Mouse (Mus musculus) testis, adult 2 months (tissue): ENCODE results near the gene Ppfia3. TPM values are rescaled to one million over a fixed set of nuclear protein-coding genes. Genes with fewer than 3 reads are reported as not detected.
A peak's percentile ranks its signal among the peaks of the same experiment; 100 is the strongest.

Experiments
- H3K27ac ChIP-seq: fragments of 200-500 bp; 2 replicates; pipeline ENCODE4 v1.5.1; 2012; ENCODE audit warnings: low read depth, low read length; ENCODE audit not compliant: control insufficient read depth, insufficient read depth
- H3K27me3 ChIP-seq: fragments of 200-500 bp; 2 replicates; pipeline ENCODE4 v1.6.1; 2012; ENCODE audit warnings: mild to moderate bottlenecking, low read length, moderate library complexity; ENCODE audit not compliant: control insufficient read depth, insufficient read depth
- H3K36me3 ChIP-seq: fragments of 200-500 bp; 2 replicates; pipeline ENCODE4 v1.6.1; 2012; ENCODE audit warnings: mild to moderate bottlenecking, low read length; ENCODE audit not compliant: control insufficient read depth, insufficient read depth
- H3K4me1 ChIP-seq: fragments of 200-500 bp; 2 replicates; pipeline ENCODE4 v1.6.1; 2012; ENCODE audit warnings: low read length; ENCODE audit not compliant: control insufficient read depth, insufficient read depth
- H3K4me3 ChIP-seq: fragments of 200-500 bp; 2 replicates; pipeline ENCODE4 v1.5.1; 2012; ENCODE audit warnings: low read depth, mild to moderate bottlenecking, low read length, moderate library complexity, mixed read lengths; ENCODE audit not compliant: control insufficient read depth
- CTCF ChIP-seq: fragments of 200-500 bp; IDR thresholded peaks from 2 replicates; pipeline ENCODE4 v1.5.1; 2012; ENCODE audit warnings: low read depth, mild to moderate bottlenecking, inconsistent platforms, low read length, moderate library complexity; ENCODE audit not compliant: control insufficient read depth, insufficient read depth, insufficient replicate concordance
- POLR2A ChIP-seq: fragments of 200-500 bp; IDR thresholded peaks from 2 replicates; pipeline ENCODE4 v1.6.1; 2012; ENCODE audit warnings: low read depth, mild to moderate bottlenecking, inconsistent platforms, low read length, moderate library complexity; ENCODE audit not compliant: control insufficient read depth
- polyA plus RNA-seq: library from polyadenylated mRNA; depleted of rRNA; stranded (reverse); fragments of >200 nt; gene quantifications from 2 replicates; pipeline ENCODE4 v1.2.3, GENCODE M21; 2012

Gene Ppfia3
- polyA plus RNA-seq, 1 experiment: 1.1 TPM

DNA sequence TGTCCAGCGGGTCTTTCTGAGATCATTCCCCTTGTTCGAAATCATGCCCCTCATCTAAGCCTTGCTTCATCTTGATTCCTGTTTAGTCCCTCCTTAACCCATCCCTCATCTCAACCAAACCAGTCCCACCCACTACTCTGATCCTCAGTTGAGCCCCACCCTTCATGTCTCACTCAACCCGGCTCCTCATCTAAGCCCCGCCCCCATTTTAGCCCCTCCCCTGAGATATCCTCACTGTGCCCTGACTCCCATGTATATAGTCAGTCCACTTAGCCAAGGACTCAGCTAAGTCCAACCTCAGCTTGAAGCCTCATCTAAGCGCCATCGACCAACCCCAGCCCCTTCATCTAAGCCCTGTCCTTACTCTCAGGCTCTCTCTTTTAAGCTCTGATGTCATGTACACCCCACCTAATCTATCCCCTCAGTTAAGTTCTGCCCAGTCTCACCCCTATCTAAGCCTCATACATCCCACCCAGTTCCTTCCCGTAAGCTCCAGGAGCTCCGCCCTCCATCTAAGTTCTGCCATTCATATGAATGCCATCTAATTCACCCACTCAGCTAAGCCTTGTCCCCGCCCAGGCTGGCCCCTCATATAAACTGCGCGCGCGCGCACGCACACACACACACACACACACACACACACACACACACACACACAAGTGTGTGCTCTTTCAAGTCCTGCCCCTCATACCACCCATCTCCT lies 11.3 kb downstream of the Ppfia3 start:
- peaks cover 25% of the 10 kb centered on the region for H3K4me1 ChIP-seq
- no peak overlapping the region for H3K27ac ChIP-seq
- H3K27me3 ChIP-seq: no peaks in the 10 kb centered on the region
- no peak overlapping the region for H3K4me3 ChIP-seq
- no peaks in the 10 kb centered on the region for H3K36me3 ChIP-seq
- no peak for TF ChIP-seq POLR2A
- no peak for TF ChIP-seq CTCF

DNA sequence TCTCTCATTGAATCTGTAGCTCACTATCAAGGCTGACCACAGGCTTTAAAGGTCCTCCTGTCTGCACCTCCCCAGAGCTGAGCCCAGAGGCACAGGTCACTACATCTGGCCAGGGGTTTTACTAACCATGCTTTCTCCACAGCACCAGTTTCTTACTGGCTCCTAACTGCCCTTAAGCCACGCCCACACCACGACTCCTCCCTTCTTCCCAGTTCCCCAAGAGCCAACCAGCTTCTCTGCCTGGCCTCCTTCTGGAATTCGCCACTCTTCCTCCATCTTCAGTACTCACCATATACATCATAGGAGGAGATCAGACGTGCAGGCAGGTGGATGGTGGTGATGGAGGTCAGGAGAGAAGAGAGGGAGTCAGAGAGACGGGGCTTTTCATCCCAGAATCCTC lies 13.8 kb downstream of the Ppfia3 start:
- Histone ChIP-seq H3K4me3 (no peak overlapping the region), H3K4me1 (peaks cover 19% of the 10 kb centered on the region), H3K27ac (no peak overlapping the region), H3K27me3 (no peaks in the 10 kb centered on the region), H3K36me3 (no peaks in the 10 kb centered on the region)
- no peak for TF ChIP-seq POLR2A

- H3K36me3 ChIP-seq: no peaks in the 10 kb centered on the region
- no peaks in the 10 kb centered on the region for H3K27me3 ChIP-seq
- no peak for TF ChIP-seq CTCF
- TF ChIP-seq POLR2A: no peak
- H3K4me1 ChIP-seq: peaks cover 11% of the 10 kb centered on the region
- H3K4me3 ChIP-seq: no peak overlapping the region
- no peak overlapping the region for H3K27ac ChIP-seq
Measured at GRCm38 (mm10) chr7:45346905-45347304, 19.9 kb downstream of the Ppfia3 start.

DNA sequence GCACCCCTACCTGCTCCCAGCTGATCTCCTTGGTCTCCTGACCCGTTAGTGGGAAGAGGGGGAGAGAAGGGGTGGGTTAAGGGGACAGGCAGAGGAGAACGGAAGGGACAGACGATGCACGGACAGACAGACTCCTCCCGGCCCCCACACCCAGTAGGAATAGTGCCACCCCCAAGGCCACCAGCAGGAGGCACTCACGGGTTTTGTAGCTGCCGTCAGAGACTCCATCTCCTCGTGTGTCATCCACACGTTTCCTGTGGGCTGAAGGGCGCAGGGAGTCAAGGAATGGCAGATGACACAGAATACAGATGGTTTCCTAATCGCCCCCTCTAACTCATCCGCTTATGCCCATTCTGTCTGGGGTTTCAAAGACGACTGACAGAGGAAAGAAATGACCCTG lies 23.3 kb downstream of the Ppfia3 start:
- peak; percentile 14; the same call in 1 of the 2 replicates for TF ChIP-seq CTCF
- no peak for TF ChIP-seq POLR2A
- no peaks in the 10 kb centered on the region for H3K27me3 ChIP-seq
- H3K36me3 ChIP-seq: no peaks in the 10 kb centered on the region
- H3K4me3 ChIP-seq: no peak overlapping the region
- peaks cover 33% of the 10 kb centered on the region for H3K4me1 ChIP-seq
- H3K27ac ChIP-seq: no peak overlapping the region

- Histone ChIP-seq H3K27ac (no peak overlapping the region), H3K27me3 (no peaks in the 10 kb centered on the region), H3K4me1 (peaks cover 41% of the 10 kb centered on the region), H3K36me3 (no peaks in the 10 kb centered on the region), H3K4me3 (no peak overlapping the region)
- TF ChIP-seq CTCF: no peak
- TF ChIP-seq POLR2A: no peak
Measured at GRCm38 (mm10) chr7:45342081-45342480, 24.7 kb downstream of the Ppfia3 start.

DNA sequence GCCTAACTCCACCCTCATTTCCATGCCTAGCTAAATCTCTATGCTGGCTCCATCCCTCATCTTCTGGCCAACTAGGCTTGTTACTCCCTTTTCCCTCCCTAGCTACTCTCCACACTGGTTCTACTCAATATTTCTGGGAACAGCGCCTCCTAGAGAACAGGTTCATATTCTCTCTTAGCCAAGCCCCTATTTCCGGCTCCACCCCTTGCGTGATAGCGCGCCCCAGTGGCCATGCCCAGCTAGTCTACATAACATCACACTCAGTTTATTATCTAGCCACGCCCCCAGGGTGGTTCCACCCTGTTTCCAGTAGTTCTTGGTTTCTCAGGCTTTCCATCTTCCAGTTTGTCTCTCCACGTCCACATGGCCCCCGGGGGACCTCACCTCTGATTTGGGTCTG lies 25.5 kb downstream of the Ppfia3 start:
- Histone ChIP-seq H3K27me3 (no peaks in the 10 kb centered on the region), H3K27ac (no peak overlapping the region), H3K36me3 (no peaks in the 10 kb centered on the region), H3K4me1 (peaks cover 38% of the 10 kb centered on the region), H3K4me3 (peak overlapping the region; percentile 17; the same call in 1 of the 2 replicates)
- TF ChIP-seq POLR2A: no peak
- peak; percentile 42; the same call in 1 of the 2 replicates for TF ChIP-seq CTCF

GRCm38 (mm10) chr7:45340669-45341068 lies 26.1 kb downstream of the Ppfia3 start:
- no peak overlapping the region for H3K4me3 ChIP-seq
- peaks cover 38% of the 10 kb centered on the region for H3K4me1 ChIP-seq
- TF ChIP-seq POLR2A: no peak
- TF ChIP-seq CTCF: no peak
- H3K36me3 ChIP-seq: no peaks in the 10 kb centered on the region
- no peaks in the 10 kb centered on the region for H3K27me3 ChIP-seq
- no peak overlapping the region for H3K27ac ChIP-seq
